Mouse (Mus musculus): ENCODE measurements at regions not wholly inside any gene's neighbourhood (a gene's known extent, or its start where the extent isn't known, plus 50 kb on each side); places are given as distances from the start of the nearest gene placed in this dataset.

GRCm38 (mm10) chr5:61495226-61495625 is 313.4 kb upstream of the G6pd2 start:
- DNase-seq (ENCODE audit: low spot score) = peak; percentile 44
- 63% methylated on average over 1 of the region's 1 CpGs for WGBS
- no peak overlapping the region for H3K4me3 ChIP-seq (ENCODE audit: low read depth, low read length)

GRCm38 (mm10) chr5:61507406-61507805 is 301.2 kb upstream of the G6pd2 start:
- no peak for TF ChIP-seq CTCF (IDR thresholded peaks at IDR 0.05)
- DNase-seq (ENCODE audit: low spot score) (no peak), ATAC-seq (ENCODE audit: low FRiP score) (no peak)
- no peaks in the 10 kb centered on the region for H3K9me3 ChIP-seq (ENCODE audit: low read length)
- no peak overlapping the region for H3K4me2 ChIP-seq (ENCODE audit: low read depth, low read length, poor library complexity, severe bottlenecking)
- 89% methylated on average over 3 of the region's 3 CpGs for WGBS
- H3K27ac ChIP-seq (ENCODE audit: low read depth, low read length) = no peak overlapping the region
- H3K36me3 ChIP-seq (ENCODE audit: insufficient read depth, low read length) = no peaks in the 10 kb centered on the region
- H3K9ac ChIP-seq (replicated peaks; ENCODE audit: low read length, poor library complexity, severe bottlenecking) = no peak overlapping the region
- no peak overlapping the region for H3K4me3 ChIP-seq (ENCODE audit: low read depth, low read length)
- H3K27me3 ChIP-seq (ENCODE audit: insufficient read depth, low read length) = no peaks in the 10 kb centered on the region
- H3K4me1 ChIP-seq (ENCODE audit: insufficient read depth, low read length) = no peaks in the 10 kb centered on the region

More at GRCm38 (mm10) chr5:61495226-61495625, 313.4 kb upstream of the G6pd2 start:
- no peak overlapping the region for H3K4me2 ChIP-seq (ENCODE audit: low read depth, low read length, poor library complexity, severe bottlenecking)
- H3K36me3 ChIP-seq (ENCODE audit: insufficient read depth, low read length) = no peaks in the 10 kb centered on the region
- ATAC-seq (ENCODE audit: low FRiP score) = no peak
- no peaks in the 10 kb centered on the region for H3K9me3 ChIP-seq (ENCODE audit: low read length)
- no peak overlapping the region for H3K9ac ChIP-seq (replicated peaks; ENCODE audit: low read length, poor library complexity, severe bottlenecking)
- no peak overlapping the region for H3K27ac ChIP-seq (ENCODE audit: low read depth, low read length)
- H3K4me1 ChIP-seq (ENCODE audit: insufficient read depth, low read length) = no peaks in the 10 kb centered on the region
- H3K27me3 ChIP-seq (ENCODE audit: insufficient read depth, low read length) = no peaks in the 10 kb centered on the region
- TF ChIP-seq CTCF (IDR thresholded peaks at IDR 0.05) = peak; percentile 69

GRCm38 (mm10) chr5:61540502-61540901 is 268.1 kb upstream of the G6pd2 start:
- no peaks in the 10 kb centered on the region for H3K4me1 ChIP-seq (ENCODE audit: insufficient read depth, low read length)

DNA sequence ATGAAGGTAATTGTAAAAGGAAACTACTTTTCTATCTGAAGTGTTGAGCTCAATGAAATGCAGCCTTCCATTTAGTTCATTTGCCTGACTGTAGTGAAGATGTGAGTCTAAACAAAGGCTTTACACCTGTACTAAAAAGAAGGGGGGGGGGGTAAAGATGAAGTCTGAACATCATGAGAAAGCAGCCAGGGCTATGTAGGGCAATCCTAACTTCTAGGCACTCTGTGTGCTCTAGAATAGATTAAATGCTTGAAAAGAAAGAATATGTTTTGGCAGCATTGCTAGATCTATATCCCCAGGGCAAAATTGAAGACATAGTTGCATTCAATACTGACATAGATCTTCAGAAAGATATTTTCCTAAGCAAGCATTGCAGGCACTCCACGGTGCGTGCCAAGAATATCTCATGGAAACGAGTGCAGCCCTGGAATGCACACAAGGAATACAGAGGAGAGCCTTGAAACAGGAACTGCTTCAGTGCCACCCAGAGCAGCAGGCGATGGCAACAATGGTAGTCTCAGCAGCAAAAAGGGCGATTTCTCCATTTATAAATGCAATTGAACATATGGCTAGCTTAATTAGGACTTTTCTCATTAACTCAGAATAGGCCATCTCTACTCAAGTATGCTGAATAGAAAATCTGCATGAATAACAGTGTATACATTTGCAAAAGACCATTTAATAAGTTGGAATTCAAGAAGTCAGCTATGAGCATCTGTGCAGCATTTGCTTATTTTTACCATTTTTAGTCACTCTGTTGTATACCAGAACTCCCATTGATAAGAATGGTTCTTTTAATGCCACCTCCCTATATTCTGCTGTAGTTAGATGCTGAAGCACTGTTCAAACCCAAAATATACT is 261.8 kb upstream of the G6pd2 start:
- no peak overlapping the region for H3K27ac ChIP-seq (ENCODE audit: low read depth, low read length)
- no peak overlapping the region for H3K4me2 ChIP-seq (ENCODE audit: low read depth, low read length, poor library complexity, severe bottlenecking)
- DNase-seq (ENCODE audit: low spot score) (peak; percentile 42), ATAC-seq (ENCODE audit: low FRiP score) (no peak)
- 65% methylated on average over 5 of the region's 5 CpGs for WGBS
- H3K4me1 ChIP-seq (ENCODE audit: insufficient read depth, low read length) = no peaks in the 10 kb centered on the region
- H3K9me3 ChIP-seq (ENCODE audit: low read length) = no peaks in the 10 kb centered on the region
- H3K27me3 ChIP-seq (ENCODE audit: insufficient read depth, low read length) = no peaks in the 10 kb centered on the region
- TF ChIP-seq CTCF (IDR thresholded peaks at IDR 0.05) = no peak
- H3K4me3 ChIP-seq (ENCODE audit: low read depth, low read length) = no peak overlapping the region
- H3K9ac ChIP-seq (replicated peaks; ENCODE audit: low read length, poor library complexity, severe bottlenecking) = no peak overlapping the region
- no peaks in the 10 kb centered on the region for H3K36me3 ChIP-seq (ENCODE audit: insufficient read depth, low read length)

More at GRCm38 (mm10) chr5:61540502-61540901, 268.1 kb upstream of the G6pd2 start:
- ATAC-seq (ENCODE audit: low FRiP score) (no peak), DNase-seq (ENCODE audit: low spot score) (no peak)
- Histone ChIP-seq H3K9ac (replicated peaks; ENCODE audit: low read length, poor library complexity, severe bottlenecking) (no peak overlapping the region), H3K27ac (ENCODE audit: low read depth, low read length) (no peak overlapping the region), H3K36me3 (ENCODE audit: insufficient read depth, low read length) (no peaks in the 10 kb centered on the region), H3K9me3 (ENCODE audit: low read length) (no peaks in the 10 kb centered on the region), H3K27me3 (ENCODE audit: insufficient read depth, low read length) (no peaks in the 10 kb centered on the region), H3K4me3 (ENCODE audit: low read depth, low read length) (no peak overlapping the region), H3K4me2 (ENCODE audit: low read depth, low read length, poor library complexity, severe bottlenecking) (no peak overlapping the region)
- TF ChIP-seq CTCF (IDR thresholded peaks at IDR 0.05) = no peak

- no peak for TF ChIP-seq CTCF (IDR thresholded peaks at IDR 0.05)
- no peak overlapping the region for H3K4me2 ChIP-seq (ENCODE audit: low read depth, low read length, poor library complexity, severe bottlenecking)
- DNase-seq (ENCODE audit: low spot score) = no peak
- no peak for ATAC-seq (ENCODE audit: low FRiP score)
- H3K36me3 ChIP-seq (ENCODE audit: insufficient read depth, low read length) = no peaks in the 10 kb centered on the region
- no peak overlapping the region for H3K27ac ChIP-seq (ENCODE audit: low read depth, low read length)
- H3K27me3 ChIP-seq (ENCODE audit: insufficient read depth, low read length) = no peaks in the 10 kb centered on the region
- no peaks in the 10 kb centered on the region for H3K4me1 ChIP-seq (ENCODE audit: insufficient read depth, low read length)
- no peaks in the 10 kb centered on the region for H3K9me3 ChIP-seq (ENCODE audit: low read length)
- no peak overlapping the region for H3K4me3 ChIP-seq (ENCODE audit: low read depth, low read length)
- no peak overlapping the region for H3K9ac ChIP-seq (replicated peaks; ENCODE audit: low read length, poor library complexity, severe bottlenecking)
- 69% methylated on average over 1 of the region's 1 CpGs for WGBS
Measured at GRCm38 (mm10) chr5:61553526-61553925, 255.1 kb upstream of the G6pd2 start.

Data from midbrain, postnatal 0 days (tissue).